Mouse (Mus musculus) liver, embryonic 13.5 days (tissue): ENCODE data around the gene Ampd1. TPM values are rescaled to one million over a fixed set of nuclear protein-coding genes. Genes with fewer than 3 reads are reported as not detected.
"Not testable (repeated sequence)": the region's sequence is repeated elsewhere in the genome, so short reads cannot be mapped to it uniquely, and the experiment has no call there.

Experiments
- ATAC-seq: fragments of 200-750 bp; cut with Nextera tagmentation; 2 replicates; pipeline ENCODE4 v1.8.0; 2017; ENCODE audit warnings: low read depth, mild to moderate bottlenecking, moderate number of reproducible peaks, moderate library complexity
- DNase-seq: peaks from one replicate; pipeline ENCODE4 v3.0.0; 2022
- H3K27ac ChIP-seq: fragments of 300-500 bp; sonication (generic); 2 replicates; pipeline ENCODE4 v1.5.1; 2015; ENCODE audit warnings: moderate library complexity, mild to moderate bottlenecking, inconsistent platforms
- H3K27me3 ChIP-seq: fragments of 300-500 bp; sonication (generic); 2 replicates; pipeline ENCODE4 v1.6.1; 2015; ENCODE audit warnings: mild to moderate bottlenecking, inconsistent platforms
- H3K36me3 ChIP-seq: fragments of 300-500 bp; sonication (generic); 2 replicates; pipeline ENCODE4 v1.6.1; 2015; ENCODE audit warnings: mild to moderate bottlenecking, inconsistent platforms
- H3K4me1 ChIP-seq: fragments of 300-500 bp; sonication (generic); replicated peaks from 2 replicates; pipeline ENCODE4 v1.6.1; 2015; ENCODE audit warnings: inconsistent platforms
- H3K4me2 ChIP-seq: fragments of 300-500 bp; sonication (generic); 2 replicates; pipeline ENCODE4 v1.6.1; 2015; ENCODE audit warnings: inconsistent platforms, mild to moderate bottlenecking, moderate library complexity
- H3K4me3 ChIP-seq: fragments of 300-500 bp; sonication (generic); replicated peaks from 2 replicates; pipeline ENCODE4 v1.5.1; 2015; ENCODE audit warnings: mild to moderate bottlenecking, inconsistent platforms
- H3K9ac ChIP-seq: fragments of 300-500 bp; sonication (generic); 2 replicates; pipeline ENCODE4 v1.6.1; 2015; ENCODE audit warnings: mild to moderate bottlenecking, inconsistent platforms
- H3K9me3 ChIP-seq: fragments of 300-500 bp; sonication (generic); replicated peaks from 2 replicates; pipeline ENCODE4 v1.6.1; 2016; ENCODE audit warnings: inconsistent platforms
- WGBS: fragments of 180-500 bp; shearing (Covaris S2); methylation state at CpG from one replicate; pipeline ENCODE4 v1.1.7; 2015; ENCODE audit not compliant: insufficient replicate concordance; 5-methylcytosine and 5-hydroxymethylcytosine counted together
- polyA plus RNA-seq: library from polyadenylated mRNA; unstranded; fragments of >200 nt; fragmentation: Nextera tagmentation; extraction: Ambion mirVana; gene quantifications from 2 replicates; pipeline ENCODE4 v1.2.1, GENCODE M21; 2015

The Ampd1 gene
- polyA plus RNA-seq, 1 experiment from 2014 or later: 0.38 TPM

DNA sequence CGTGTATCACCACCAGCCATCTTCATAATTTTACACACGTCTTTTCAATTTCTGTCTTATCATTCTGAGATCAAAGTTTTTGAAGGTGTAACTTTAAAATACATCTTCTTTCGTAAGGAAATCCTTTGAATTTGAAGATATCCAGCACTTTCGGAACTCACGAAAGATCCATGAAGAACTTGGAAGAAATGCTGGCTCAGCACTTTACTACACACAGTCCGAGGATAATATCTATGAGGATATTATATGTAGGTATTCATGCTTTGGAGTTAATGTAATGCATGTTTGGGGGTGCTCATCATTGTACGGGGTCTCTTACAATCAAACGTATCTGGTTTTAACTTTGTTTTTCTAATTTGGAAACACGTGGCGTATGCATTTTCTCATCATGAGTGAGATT is 59.3 kb downstream of the Ampd1 start:
- no peaks in the 10 kb centered on the region for H3K9me3 ChIP-seq
- peak overlapping the region; percentile 58 for H3K4me3 ChIP-seq
- WGBS: 87% methylated on average over 10 of the region's 10 CpGs
- DNase-seq (no peak), ATAC-seq (no peak)
- H3K36me3 ChIP-seq: peaks cover 50% of the 10 kb centered on the region
- H3K27ac ChIP-seq: peak overlapping the region; percentile 98; the same call in 1 of the 2 replicates
- H3K4me2 ChIP-seq: peak overlapping the region; percentile 67
- H3K27me3 ChIP-seq: no peaks in the 10 kb centered on the region
- peaks cover 65% of the 10 kb centered on the region for H3K4me1 ChIP-seq
- 0 out of 2 replicates have a peak overlapping the region, but pooled peaks have one; percentile 16 for H3K9ac ChIP-seq

GRCm38 (mm10) chr3:103136414-103137077 is 62.7 kb downstream of the Ampd1 start:
- H3K9ac ChIP-seq: no peak overlapping the region
- 86% methylated on average over 4 of the region's 4 CpGs for WGBS
- no peak overlapping the region for H3K4me3 ChIP-seq
- peaks cover 64% of the 10 kb centered on the region for H3K4me1 ChIP-seq
- H3K27me3 ChIP-seq: no peaks in the 10 kb centered on the region
- ATAC-seq (no peak), DNase-seq (no peak)
- no peak overlapping the region for H3K27ac ChIP-seq
- H3K4me2 ChIP-seq: no peak overlapping the region
- peaks cover 63% of the 10 kb centered on the region for H3K36me3 ChIP-seq
- H3K9me3 ChIP-seq: no peaks in the 10 kb centered on the region

DNA sequence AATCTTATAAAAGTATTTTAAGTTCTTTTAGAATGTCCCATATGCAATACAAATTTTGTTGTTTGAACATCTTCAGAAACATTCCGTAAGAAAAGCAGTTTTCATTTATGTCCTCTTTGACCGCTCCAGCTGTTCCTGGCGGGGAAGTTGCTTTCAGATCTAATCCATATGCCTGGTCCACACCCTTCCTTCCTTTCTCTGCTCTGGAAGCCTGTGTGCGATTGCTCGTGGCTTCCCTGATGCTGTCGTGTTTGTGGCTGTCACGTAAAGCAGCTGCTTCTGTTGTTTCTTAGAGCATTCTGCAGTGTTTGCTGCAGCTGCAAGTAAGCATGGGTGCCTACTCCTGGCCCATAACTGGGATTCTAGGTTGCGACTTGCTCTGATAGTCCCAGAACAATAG is 65.2 kb downstream of the Ampd1 start:
- Histone ChIP-seq H3K9me3 (no peaks in the 10 kb centered on the region), H3K27me3 (no peaks in the 10 kb centered on the region), H3K9ac (peak overlapping the region; percentile 70), H3K4me2 (peak overlapping the region; percentile 69), H3K36me3 (peaks cover 62% of the 10 kb centered on the region), H3K4me1 (peaks cover 49% of the 10 kb centered on the region), H3K27ac (peak overlapping the region; percentile 88), H3K4me3 (0 out of 2 replicates have a peak overlapping the region, but pooled peaks have one; percentile 48)
- DNase-seq (no peak), ATAC-seq (no peak)
- 35% methylated on average over 8 of the region's 8 CpGs for WGBS

GRCm38 (mm10) chr3:103140095-103140838 is 66.5 kb downstream of the Ampd1 start:
- not testable (repeated sequence) for H3K9me3 ChIP-seq, H3K27me3 ChIP-seq
- DNase-seq (peak; percentile 58), ATAC-seq (peak; percentile 92)
- Histone ChIP-seq H3K4me2 (peak overlapping the region; percentile 69), H3K4me1 (peaks cover 49% of the 10 kb centered on the region), H3K9ac (peak overlapping the region; percentile 70), H3K36me3 (peaks cover 64% of the 10 kb centered on the region), H3K27ac (peak overlapping the region; percentile 88), H3K4me3 (peak overlapping the region; percentile 48)
- 27% methylated on average over 11 of the region's 11 CpGs for WGBS

- Histone ChIP-seq H3K4me3 (no peak overlapping the region), H3K4me1 (peaks cover 49% of the 10 kb centered on the region), H3K4me2 (peak overlapping the region; percentile 7), H3K36me3 (peaks cover 70% of the 10 kb centered on the region), H3K9ac (peak overlapping the region; percentile 47; the same call in 1 of the 2 replicates), H3K9me3 (no peaks in the 10 kb centered on the region), H3K27me3 (no peaks in the 10 kb centered on the region), H3K27ac (peak overlapping the region; percentile 88)
- WGBS: 82% methylated on average over 11 of the region's 11 CpGs
- no peak for DNase-seq
- ATAC-seq: peak; percentile 29
These were observed 67.5 kb downstream of the Ampd1 start for GRCm38 (mm10) chr3:103141287-103141686.

DNA sequence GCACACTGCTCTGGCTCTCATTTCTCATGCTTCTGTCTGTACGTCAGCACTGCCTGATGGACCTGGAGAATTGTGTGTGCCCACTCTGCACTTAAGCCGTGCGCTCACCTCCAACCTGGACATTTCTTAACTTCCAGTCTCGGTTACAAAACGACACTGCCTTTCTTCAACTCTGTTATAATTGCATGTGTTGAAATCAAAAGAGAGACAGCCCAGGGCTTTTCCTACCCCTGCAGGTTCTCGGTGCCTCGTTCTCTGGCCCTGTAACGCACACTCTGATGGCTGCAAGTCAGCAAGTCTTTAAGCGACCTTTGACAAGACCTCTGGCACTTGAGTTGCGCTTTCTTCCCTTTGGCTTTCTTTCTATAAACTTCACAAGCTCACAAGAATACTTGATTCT is 68.6 kb downstream of the Ampd1 start:
- H3K4me3 ChIP-seq: no peak overlapping the region
- no peak overlapping the region for H3K4me2 ChIP-seq
- H3K36me3 ChIP-seq: peaks cover 70% of the 10 kb centered on the region
- no peak overlapping the region for H3K27ac ChIP-seq
- no peak overlapping the region for H3K9ac ChIP-seq
- no peak for DNase-seq
- WGBS: 86% methylated on average over 10 of the region's 10 CpGs
- no peaks in the 10 kb centered on the region for H3K9me3 ChIP-seq
- no peaks in the 10 kb centered on the region for H3K27me3 ChIP-seq
- peaks cover 43% of the 10 kb centered on the region for H3K4me1 ChIP-seq
- no peak for ATAC-seq

- Histone ChIP-seq H3K9ac (no peak overlapping the region), H3K36me3 (peaks cover 82% of the 10 kb centered on the region), H3K4me2 (no peak overlapping the region), H3K4me1 (peaks cover 18% of the 10 kb centered on the region), H3K4me3 (no peak overlapping the region), H3K27me3 (no peaks in the 10 kb centered on the region), H3K9me3 (no peaks in the 10 kb centered on the region), H3K27ac (no peak overlapping the region)
- ATAC-seq (no peak), DNase-seq (no peak)
- whole genome bisulfite sequencing: 80% methylated on average over 2 of the region's 2 CpGs
These were observed 71.5 kb downstream of the Ampd1 start for GRCm38 (mm10) chr3:103145336-103145735.

GRCm38 (mm10) chr3:103145791-103146190 is 72.0 kb downstream of the Ampd1 start:
- Histone ChIP-seq H3K27me3 (no peaks in the 10 kb centered on the region), H3K27ac (no peak overlapping the region), H3K4me3 (no peak overlapping the region), H3K36me3 (peaks cover 86% of the 10 kb centered on the region), H3K4me2 (no peak overlapping the region), H3K9me3 (no peaks in the 10 kb centered on the region), H3K9ac (no peak overlapping the region), H3K4me1 (peaks cover 14% of the 10 kb centered on the region)
- WGBS: 91% methylated on average over 4 of the region's 4 CpGs
- ATAC-seq (no peak), DNase-seq (no peak)

- ATAC-seq (no peak), DNase-seq (no peak)
- Histone ChIP-seq H3K36me3 (peaks cover 85% of the 10 kb centered on the region), H3K4me3 (no peak overlapping the region), H3K27me3 (no peaks in the 10 kb centered on the region), H3K4me2 (no peak overlapping the region), H3K27ac (no peak overlapping the region), H3K9ac (no peak overlapping the region), H3K4me1 (peaks cover 7% of the 10 kb centered on the region), H3K9me3 (no peaks in the 10 kb centered on the region)
- 80% methylated on average over 23 of the region's 23 CpGs for WGBS
These were observed 72.7 kb downstream of the Ampd1 start for GRCm38 (mm10) chr3:103146330-103147166.

DNA sequence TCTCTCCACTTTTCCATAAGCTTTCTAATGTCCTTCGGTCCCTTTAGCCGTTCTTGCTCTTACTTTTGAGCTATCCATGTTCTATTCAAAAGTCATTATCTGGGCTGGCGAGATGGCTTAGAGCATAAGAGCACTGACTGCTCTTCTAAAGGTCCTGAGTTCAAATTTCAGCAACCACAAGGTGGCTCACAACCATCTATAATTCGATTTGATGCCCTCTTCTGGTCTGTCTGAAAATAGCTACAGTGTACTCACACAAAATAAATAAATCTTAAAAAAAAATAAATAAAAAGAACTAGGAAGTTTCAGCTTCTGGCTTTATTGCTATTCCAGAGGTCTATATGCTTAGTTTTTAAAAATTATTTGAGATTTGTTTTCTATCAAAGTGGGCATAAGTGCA is 74.0 kb downstream of the Ampd1 start:
- WGBS: 81% methylated on average over 4 of the region's 4 CpGs
- DNase-seq (no peak), ATAC-seq (no peak)
- H3K27ac ChIP-seq: no peak overlapping the region
- H3K36me3 ChIP-seq: peaks cover 84% of the 10 kb centered on the region
- no peak overlapping the region for H3K9ac ChIP-seq
- no peaks in the 10 kb centered on the region for H3K27me3 ChIP-seq
- H3K4me2 ChIP-seq: no peak overlapping the region
- no peak overlapping the region for H3K4me3 ChIP-seq
- no peaks in the 10 kb centered on the region for H3K9me3 ChIP-seq
- no peaks in the 10 kb centered on the region for H3K4me1 ChIP-seq

DNA sequence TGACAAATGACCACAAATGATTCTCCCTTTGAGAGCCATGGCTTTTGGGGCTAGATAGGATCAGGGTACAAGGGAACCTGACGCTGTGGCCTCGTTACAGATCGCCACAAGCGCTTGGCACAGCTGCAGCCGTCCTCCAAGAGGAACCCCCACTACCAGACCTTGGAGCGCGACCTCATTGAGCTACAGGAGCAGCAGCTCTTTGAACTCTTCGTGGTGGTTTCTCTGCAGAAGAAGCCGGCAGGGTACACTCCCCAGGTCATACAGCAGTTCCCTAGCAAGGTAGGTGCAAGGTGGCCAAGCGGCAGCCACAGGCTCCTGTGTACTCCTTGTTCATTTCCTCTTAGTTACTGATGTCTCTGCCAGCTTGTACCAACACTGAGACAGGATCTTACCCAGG is 75.1 kb downstream of the Ampd1 start:
- H3K27me3 ChIP-seq: no peaks in the 10 kb centered on the region
- H3K27ac ChIP-seq: no peak overlapping the region
- no peak overlapping the region for H3K9ac ChIP-seq
- H3K9me3 ChIP-seq: no peaks in the 10 kb centered on the region
- no peak overlapping the region for H3K4me3 ChIP-seq
- peaks cover 86% of the 10 kb centered on the region for H3K36me3 ChIP-seq
- ATAC-seq (no peak), DNase-seq (no peak)
- WGBS: 70% methylated on average over 10 of the region's 10 CpGs
- H3K4me2 ChIP-seq: no peak overlapping the region
- no peaks in the 10 kb centered on the region for H3K4me1 ChIP-seq
